Mouse (Mus musculus) CD4-positive, CD25-positive, alpha-beta regulatory T cell, adult 2 months (primary cell): ENCODE data around the gene R3hdm2.

ENCODE experiments used
- DNase-seq: peaks from one replicate; pipeline ENCODE4 v3.0.0-alpha.2; 2012; ENCODE audit warnings: low read depth, low spot score

Gene R3hdm2

DNA sequence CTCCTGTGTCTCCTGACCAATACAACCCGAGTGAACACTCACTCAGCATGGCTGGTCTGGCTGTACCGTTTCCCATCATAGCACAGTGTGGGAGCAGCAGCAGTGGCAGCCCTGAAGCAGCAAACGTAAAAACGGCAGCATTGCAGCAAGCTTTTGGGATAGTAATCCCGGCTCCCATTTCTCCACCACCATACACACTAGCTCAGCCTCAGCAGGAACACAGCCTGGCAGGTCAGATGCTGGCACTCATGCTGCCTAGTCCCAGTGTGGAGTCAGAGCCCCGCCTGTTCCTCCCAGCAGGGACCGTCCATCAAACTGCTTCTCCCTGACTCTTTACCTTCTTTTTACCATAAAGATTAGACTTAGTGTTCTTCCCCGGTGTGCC lies 111.0 kb downstream of the R3hdm2 start:
- DNase-seq, result no peak

DNA sequence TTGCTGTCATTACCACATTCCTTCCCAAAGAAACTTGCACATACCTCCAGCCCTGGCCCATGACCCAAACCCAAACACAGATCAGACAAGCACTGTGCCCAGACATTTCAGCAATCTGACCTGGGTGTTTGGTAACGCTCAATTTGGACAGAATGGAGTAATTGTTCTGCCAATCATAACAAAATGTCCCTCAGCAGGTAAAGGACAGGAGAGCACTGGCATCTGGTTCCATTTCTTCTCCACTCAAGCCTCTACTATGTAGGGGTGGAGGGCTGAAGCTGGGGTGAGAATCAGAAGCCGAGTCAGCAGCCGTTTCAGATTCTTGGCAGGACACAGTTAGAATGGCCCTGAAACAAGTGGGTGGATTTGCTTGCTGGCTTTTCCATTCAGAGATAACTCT lies 112.0 kb downstream of the R3hdm2 start:
- no peak for DNase-seq

DNA sequence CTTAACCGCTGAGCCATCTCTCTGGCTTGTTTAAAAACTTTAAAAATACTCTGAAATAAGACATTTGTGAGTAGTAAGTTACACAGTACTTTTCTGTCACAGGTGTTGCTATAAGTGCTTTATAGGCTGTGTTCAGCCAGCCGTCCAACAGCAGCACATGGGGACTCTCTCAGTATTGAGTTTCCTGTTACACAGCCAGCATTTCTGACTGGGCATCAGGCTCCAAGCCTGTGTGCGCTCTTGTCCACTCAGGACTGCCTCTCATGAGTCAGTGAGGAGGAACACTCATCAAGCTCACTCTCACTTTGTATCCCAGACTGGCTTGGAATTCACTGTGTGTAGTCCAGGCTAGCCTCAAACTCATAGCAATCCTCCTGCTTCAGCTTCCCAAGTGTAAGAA lies 116.0 kb downstream of the R3hdm2 start:
- DNase-seq, result no peak

DNA sequence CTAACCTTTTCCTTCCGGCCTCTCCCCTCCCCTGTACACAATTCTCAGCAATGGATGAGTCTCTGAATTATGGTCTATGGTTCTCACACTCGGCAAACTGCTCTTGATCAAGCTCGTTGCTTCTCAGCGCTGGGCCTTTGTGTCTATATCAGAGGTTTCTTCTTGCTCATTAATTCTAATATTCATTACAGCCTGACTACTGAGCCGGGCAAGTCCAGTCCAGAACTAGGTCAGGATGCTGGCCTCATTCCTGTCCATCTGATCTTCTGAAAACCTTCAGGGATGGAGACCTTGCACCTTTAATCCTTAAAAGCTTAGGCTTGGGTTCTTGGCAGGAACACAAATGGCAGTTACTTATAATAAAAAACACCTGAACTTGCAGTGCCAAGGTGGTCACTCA lies 119.4 kb downstream of the R3hdm2 start:
- no peak for DNase-seq

DNA sequence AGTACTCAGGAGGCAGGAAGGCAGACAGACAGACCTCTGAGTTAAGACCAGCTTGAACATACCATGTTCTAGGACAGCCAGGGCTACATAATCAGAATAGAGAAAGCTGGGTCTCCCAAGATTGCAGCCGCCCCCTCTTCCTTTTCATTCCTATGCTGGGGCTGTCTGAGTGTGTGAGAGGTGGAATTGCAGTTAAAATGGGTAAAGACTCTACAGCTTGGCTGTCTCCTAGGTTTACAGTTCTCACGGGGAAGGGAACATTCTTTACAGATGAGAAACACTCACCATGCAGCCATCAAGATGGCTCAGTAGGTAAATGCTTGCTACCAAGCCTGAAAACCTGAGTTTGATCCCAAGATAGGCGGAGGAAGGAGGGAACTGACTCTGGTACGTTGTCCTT lies 119.9 kb downstream of the R3hdm2 start:
- DNase-seq, result no peak

DNA sequence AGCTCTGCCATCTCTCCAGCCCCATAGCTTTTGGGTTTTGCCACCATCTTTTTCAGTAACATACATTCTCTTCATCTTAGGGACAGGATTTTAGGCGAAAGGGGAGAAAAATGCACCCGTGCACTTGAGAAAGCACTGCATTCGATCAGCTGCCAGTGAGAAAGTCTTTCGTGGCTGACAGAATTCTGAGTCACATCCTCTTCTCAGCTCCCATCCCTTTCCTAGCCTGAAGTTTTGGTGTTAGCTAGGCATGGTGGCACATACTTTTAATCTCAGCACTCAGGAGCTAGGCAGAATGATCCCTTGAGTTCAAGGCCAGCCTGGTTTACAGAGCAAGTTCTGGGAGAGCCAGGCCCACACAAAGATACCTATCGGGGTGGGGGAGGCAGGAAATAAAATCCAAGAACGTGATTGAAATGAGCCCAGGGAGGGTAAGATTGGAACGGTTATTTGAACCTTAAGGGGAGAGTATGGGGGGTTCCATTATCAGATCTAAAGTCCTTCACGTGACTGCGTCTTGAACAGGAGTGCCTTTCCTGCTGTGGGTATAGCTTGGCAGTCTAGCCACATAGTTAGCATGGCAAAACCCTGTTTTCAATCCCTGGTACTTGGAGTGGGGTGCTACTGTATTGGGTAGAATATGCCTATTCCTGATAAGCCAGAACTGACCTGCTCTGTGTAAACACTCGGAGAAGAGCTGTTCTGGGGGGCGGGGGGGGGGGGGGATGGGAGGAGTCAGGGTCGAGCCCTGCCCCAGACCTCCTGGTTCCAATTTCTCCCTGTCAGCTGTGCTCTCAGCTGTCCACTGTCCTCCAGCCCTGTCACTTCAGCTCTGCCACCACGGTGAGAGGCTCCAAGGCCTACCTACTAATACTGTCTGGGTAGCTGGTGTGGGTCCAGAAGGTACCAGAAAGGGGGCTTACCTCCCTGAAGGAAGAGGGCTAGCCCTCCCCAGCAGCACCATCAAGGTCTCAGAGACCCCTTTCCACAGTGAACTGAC lies 121.1 kb downstream of the R3hdm2 start, which contains the start of gene Stac3:
Gene Stac3 (plus strand): TSS at position 793 of the 1,000 bp plus-strand sequence.
- no peak for DNase-seq

DNA sequence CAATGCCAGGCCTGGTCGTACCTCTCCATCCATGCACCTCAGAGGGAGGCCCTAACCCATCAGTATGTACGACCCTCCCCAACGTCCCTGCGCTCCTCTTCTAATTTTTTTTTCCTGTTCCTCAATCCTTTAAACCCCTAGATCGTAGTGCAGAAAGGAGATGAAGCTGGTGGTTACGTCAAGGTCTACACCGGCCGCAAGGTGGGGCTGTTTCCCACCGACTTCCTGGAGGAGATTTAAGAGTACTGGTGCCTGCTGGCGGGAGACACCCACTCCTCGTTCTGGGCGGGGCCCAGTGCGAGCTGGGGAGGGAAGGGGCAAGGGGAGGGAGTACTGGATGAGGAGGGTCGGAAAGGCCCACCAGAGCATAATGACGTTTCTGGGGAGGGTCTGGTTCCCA lies 128.1 kb downstream of the R3hdm2 start:
- peak; percentile 91 for DNase-seq

DNA sequence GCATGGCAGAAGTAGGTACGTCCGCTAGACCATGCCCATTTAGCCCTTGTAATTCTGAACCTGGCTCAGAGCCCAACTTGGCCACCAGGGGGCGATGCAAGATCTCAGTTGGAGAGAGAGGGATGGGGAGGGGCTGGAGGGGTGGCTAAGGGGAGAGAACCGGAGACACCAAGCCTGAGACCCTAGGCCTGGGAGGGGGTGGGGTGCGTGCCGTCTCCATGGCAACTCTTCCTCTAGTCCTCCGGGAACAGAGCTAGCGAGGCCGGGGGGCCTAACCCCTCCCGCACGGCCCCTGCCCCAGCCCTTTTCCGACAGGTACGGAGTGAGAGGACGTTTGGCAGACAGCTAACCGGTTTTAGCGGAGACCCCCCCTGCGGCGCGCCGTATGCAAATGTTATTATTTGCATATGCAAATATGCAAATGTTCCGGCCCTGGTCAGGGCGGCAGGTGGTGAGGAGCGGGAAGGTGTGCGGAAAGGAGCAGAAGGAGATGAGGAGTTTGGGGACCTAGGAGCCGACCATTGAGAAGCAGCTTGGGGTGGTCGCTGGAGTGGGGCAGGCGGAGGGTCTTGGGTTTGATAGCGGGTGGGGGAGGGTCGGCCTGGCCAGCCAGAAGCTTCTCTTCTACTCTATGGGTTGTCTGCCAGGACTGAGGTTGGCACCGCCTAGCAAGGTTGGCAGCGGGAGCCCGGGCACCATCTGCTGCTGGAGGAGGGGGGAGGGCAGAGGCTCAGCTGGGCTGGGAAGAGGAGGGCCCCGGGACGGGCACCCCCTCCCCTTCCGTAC lies 129.1 kb downstream of the R3hdm2 start:
- DNase-seq, result peak; percentile 91

DNA sequence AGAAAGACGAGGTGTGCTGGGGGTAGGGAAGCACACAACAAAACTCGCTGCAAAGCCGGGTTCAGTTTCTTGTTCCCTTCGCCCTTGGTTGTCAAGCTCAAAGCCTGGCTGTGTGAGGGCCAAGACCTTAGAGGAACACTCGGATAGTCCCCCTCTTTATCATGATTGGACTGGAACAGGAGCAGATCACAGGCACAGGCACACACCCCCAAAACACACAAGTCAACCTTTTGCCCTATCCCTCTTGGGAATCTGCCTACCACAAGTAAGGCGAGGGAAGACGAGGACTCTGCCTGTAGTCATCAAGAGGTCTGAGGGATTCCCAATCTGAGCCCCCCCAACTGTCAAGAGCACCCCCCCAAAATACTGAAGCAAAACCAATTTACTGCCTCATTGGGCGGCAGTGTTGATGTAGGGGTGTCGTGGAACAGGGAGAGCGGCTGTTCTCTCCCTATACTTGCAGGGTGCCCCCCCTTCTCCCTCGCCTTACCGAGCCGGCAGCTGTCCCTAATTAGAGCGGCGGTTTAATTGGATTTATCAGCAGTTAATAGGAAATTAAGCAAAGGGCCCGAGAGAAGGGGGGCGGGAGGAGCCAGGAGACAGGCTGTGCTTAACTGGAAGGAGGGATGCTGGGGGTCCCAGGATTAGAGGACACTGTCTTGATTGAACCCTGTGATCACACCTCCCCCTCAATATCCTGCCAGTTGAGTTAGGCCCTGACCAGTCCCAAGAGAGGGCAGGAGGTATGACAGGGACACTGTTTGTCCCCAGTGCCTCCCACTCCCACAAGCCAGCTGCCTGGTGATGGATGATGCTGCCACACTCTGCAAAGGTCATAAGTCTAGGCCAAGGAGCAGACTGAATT lies 129.9 kb downstream of the R3hdm2 start:
- DNase-seq, result no peak

DNA sequence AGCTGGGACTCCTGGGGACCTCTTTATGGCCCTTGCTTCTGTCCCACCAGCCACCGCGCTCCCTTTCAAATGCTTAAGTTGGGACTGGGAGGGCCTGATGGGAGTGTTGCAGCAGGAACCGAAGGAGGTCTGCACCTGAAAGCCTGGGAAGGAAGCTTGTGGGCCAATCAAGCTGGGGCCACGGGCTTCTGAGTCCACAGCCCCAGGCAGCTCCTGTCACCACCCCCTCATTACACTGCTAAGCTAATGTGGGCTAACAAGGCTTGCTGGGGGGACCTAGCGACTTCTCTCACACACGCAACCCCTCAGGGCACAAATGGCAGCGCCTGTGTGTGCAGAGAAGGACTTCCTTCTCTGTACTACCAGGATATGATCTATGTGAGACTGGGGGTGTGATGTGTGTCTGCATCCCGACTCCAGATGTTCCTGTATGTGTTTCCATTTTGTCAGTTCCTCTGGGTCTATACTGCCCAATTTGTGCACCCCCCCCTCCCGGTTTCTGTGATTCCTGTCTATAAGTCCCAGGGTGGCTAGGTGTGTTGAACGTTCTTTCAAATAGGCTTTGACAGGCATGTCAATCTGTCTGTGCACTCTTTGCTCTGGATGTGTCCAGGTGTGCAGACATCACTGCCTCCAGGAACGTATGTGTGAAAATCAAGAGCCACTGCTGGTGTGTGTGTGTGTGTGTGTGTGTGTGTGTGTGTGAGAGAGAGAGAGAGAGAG lies 130.9 kb downstream of the R3hdm2 start:
- peak; percentile 33 for DNase-seq

DNA sequence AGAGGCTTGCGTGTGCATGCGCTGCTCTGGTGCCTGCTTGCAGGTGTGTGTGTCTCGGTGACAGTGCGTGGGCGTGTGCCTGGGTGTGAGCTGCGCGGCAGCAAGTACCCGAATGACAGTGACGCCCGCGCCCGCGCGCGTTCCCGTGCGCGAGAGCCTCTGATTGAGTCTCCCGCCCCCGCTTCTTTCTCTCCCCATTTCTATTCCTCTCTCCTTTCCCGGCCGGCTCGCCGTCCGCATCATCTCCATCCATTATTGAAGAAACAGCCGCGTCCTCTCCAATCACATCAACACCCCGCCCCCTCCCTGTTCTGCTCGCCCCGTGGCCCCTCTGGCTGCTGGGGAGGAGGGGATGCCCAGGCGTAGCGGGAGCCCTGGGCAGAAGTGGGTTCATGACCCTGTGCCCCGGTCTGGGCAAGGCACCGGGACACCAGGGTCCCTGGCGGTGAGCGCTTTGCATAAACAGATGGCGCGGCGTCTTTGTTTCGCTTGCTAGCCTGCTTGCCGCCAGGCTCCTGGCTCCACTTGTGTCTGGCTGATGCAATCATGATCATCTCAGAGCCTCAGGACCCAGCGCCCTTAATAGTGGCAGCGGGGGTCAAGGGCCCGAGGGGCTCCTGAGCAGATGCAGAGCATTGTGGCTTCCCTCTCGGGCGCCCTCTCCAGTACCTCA lies 131.6 kb downstream of the R3hdm2 start:
- peak; percentile 89 for DNase-seq

DNA sequence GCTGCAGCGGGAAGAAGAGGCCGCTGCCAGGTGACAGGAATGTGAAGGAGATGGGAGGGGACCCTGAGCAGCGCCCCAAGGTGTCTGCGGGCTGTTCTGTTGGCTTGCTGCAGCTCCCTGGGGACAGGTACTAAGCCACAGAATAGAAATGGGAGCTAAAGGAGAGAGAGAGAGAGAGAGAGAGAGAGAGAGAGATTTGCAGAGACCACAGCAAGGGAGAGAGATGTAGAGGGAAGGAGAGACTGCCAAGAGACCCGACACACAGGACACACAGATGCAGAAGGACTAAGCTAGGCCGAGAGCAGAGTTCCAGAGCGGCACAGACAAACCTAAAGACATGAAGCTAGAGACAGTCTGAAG lies 132.2 kb downstream of the R3hdm2 start:
- no peak for DNase-seq

DNA sequence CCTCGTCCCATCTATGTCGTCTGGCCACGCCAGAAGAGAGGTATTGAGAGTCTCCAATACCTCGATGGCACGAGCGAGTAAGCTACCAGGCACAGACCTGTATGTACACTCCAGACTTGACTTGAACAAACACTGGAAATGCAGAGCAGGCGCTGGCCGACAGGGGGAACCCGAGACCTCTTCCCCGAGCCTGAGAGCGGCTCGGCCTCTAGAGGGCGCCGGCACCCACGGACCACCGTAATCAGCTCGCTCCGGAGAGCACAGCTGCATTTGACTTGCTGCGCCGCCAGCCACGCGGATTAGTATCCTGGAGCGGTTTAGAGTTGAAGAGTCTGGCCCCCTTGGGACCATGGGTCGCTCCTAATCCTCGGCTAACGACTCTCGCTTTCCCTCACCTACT lies 132.7 kb downstream of the R3hdm2 start:
- DNase-seq, result peak; percentile 96

DNA sequence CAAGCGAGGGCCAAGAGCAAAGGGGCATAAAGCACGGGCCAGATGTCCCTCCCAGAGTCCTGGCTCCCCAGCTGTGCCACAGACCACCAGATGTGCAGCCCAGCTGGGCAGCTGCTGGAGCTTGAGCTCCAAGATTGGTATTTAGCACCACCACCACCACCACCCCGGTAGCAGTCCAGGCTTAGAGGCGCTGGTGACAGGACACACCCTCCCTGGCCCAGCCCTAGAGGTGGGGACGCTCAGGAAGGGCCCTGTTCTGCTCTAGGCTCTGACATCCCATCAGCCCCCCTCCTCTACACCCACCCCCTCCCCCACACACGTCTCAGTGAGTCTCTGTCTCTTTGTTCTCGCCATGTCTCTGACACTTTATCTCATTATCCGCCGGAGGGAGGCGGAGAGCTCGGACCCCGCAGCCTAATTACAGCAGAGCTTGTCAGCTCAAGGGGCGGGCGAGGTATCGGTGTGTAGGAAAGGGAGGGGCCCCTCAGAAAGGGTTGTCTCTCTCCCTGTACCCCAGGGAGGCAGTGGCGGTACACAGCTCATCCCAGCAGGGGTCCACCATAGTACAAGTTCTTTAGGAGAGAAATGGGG lies 133.5 kb downstream of the R3hdm2 start:
- peak; percentile 38 for DNase-seq

DNA sequence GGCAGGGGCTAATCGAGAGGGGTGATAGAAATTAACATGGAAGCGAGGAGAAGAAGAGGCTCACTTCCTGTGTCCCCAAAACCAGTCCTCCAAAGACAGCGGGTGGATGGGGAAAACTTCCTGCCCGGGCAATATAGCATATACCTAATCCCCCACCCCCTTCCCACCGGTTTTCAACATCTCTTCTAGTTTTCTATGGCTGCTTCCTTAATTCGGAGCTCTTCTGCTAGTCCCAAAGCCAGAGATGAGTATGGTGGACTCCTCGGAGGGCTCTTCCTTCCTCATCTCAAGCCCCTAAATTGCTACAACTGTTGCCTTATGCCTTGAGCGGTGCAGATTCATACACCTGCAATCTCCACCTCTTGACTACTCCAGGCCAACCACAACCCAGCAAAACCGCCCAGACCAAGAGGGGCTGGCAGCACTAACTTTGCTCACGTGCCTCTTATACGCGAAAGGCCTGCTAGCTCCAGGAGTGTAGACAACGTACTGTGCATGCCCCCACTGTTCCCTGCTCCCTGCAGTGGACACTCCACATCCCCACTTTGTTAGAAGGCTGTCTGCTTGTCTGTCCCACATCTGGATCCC lies 134.1 kb downstream of the R3hdm2 start:
- no peak for DNase-seq

DNA sequence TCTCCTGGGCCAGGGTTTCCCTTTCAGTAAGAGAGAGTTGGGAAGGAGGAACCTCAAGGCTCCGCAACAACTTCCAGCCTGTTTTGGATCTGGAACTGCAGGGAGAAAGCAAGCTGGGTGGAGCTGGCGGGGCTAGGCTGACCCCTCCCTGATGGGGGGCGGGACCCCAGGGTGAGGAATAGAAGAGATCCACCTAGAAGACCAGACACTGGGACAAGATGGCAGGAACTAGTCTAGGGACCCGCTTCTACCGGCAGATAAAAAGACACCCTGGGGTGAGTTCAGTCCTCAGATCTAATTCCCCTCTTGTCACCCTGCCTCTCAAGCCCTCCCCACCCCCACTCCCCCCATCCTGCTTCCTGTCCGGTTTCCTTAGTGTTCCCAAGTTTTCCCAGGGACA lies 134.6 kb downstream of the R3hdm2 start, which contains the start of gene Ndufa4l2:
Gene Ndufa4l2 (plus strand): TSS at position 204 of the 400 bp plus-strand sequence.
- no peak for DNase-seq

DNA sequence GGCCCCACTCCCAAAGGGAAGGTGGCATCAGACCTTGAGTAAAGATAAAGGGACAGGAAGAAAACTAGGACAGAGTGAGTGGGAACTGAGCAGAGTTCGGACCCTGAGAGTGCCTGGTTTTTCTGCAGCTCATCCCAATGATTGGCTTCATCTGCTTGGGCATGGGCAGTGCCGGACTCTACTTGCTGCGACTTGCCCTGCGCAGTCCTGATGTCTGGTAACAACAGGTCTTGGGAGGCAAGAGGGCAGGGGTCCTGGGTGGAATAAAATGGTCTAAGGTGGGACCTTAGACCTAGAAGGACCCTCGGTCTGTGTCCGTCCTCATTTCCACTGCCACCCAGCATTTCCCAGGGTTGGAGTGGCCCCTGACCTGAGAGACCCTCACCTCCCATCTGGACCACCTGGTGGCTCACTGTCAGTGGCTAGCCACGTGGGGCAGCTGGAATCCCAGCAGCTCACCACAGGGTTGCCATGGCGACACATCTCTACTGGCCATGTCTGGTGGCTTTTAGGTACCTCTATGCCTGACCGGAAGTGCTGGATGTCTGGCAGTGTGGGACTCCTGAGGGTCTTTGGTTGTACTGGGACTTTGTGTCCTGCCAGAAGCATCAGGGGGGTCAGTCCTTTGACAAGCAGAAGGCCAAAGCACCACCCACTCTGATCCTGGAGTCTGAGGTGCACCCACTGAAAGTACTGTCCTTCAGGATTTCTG lies 135.3 kb downstream of the R3hdm2 start:
- no peak for DNase-seq

DNA sequence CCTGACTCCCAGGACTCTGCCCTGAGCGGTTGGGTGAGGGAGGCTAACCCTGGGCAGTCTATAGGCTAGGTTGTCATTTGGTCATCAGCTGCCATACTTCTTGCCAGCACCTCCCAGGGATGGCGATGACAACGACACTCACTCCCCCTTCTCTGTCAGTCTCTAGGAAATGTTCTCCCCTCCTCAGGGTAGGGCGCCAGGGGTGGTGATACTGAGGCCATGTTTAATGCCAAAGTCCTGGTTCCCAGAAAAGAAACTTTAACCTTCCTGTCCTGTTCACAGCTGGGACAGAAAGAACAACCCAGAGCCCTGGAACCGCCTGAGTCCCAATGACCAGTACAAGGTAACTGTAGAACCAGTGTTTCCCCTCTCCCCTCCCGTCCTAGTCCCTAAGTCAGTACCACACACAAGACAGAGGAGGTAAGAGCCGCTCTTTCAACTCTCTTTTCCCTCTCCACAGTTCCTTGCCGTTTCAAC lies 135.9 kb downstream of the R3hdm2 start:
- no peak for DNase-seq
